Mouse (Mus musculus): Measurements from ENCODE around the gene Nutm2.
"Not testable (repeated sequence)": the region's sequence is repeated elsewhere in the genome, so short reads cannot be mapped to it uniquely, and the experiment has no call there.

The Nutm2 gene

DNA sequence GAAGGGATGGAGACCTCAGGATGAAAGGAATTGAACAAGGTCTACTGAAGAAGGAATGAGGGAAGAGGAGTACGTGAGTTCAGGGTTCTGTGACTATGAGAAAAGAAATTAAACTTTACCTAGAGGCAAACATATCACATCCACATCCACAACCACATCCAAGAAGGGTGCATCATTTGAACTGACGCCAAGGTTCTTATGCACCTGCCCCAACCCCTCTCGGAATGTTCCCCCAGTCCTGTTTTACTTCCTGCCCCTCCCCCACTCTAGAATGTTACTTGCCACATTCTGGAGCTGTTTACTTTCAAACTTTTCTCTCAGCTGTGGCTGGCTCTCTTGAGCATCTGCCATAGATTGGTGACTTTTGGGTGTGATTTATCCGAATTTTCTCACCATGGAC lies at the start of gene Nutm2:
TSS of gene Nutm2 (plus strand) at position 301 of the 400 bp plus-strand sequence.
- DNase-seq = no peak

DNA sequence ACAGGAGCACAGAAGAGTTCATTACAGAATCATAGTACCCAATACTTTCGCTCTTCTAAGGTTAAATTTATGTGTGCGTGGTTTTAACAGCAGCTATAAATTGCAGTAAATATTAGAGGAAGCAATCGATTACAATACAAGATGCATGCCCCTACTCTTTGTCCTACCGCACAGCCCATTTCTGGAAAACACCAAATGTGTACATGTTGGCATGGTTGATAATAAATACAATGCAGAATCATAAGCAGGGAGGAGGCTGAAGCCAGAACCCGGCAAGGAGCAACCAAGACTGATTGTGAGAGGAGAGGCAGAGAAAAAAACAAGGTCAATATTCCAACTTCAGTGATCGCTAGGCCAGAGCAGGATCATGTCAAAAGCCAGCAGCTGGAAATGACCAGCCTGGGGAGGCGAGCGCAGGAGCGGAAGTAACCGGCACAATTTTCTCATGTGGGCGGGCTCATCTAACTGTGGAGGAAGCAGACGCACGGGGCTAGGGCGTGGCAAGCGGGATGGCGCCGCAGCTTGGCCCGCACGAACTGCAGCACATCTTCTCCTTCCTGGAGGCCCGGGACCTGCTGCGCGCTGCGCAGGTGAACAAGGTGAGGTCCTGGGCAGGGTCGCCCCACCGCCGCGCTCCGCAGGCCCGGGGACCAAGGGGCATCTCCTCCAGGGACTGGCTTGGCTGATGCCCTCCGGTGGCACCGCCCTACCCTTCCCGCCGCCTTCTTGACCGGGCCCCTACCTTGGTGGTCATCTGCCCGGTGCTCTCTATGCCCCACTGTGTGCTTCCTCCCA lies 49.5 kb upstream of the Nutm2 start, which contains the start of gene Fbxw17:
TSS of gene Fbxw17 (plus strand) at position 476 of the 795 bp plus-strand sequence.
- DNase-seq = peak; percentile 75

DNA sequence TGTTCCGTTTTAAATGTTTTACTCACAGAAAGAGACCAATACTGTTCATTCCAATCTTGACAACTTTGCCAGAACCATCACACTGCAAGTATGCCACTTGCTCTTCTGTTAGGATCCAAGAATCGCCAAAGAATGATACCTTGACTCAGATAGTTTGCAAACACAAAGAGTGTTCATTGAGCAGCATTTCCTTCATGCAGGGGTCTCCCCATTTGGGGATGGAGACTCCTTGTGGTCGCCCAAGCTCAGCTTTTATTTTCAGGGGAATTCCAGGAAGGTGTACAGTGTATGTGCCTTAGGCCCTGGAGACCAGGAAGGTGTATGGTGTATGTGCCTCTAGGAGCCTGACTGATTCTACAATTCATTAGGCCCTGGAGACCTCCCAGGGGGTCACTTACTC lies 48.7 kb upstream of the Nutm2 start:
- DNase-seq = no peak

DNA sequence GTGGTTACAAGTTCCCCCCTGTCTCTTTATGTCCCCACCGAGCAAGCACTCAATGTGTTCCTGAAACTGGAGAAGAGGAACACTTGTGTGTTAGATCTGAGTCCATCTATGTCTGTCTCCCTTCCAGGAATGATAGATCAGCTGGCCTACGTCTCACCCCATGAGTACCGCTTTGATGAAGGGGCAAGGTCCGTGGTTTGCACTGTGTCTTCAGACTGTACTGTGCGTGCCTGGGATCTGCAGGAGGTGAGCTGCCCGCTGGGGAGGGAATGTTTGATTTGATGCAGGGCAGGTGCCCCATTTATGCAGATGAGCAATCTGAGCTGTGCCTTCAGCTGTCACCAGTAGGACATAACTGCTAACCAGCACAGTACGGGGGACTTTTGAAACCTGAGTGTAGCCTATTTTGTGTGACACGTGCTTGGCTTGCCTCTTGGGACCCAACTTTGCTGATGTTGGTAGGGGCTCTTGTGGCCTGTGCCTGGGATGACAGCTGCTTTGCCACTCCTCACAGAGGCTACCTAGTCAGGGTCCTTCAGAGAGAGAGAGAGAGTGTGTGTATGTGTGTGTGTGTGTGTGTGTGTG lies 43.4 kb upstream of the Nutm2 start:
- DNase-seq = no peak

DNA sequence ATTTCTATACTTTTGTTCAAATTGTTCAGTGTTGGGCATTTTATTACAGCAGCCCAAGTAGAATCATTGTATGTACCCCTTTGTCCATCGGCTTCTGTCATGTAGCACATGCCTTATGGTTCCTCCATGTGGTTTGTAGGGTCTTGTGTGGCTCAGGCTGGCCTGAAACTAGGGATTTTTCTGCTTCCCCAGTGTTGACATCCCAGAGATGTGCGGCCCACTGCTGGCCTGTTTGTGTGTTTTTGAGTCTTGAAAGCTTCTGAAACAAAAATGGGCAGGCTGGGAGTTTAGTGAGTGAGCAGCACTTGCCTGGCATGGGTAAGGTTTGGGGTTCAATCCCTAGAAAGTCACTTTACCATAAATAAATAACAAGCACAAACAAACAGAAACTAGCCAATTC lies 42.6 kb upstream of the Nutm2 start:
- no peak for DNase-seq

DNA sequence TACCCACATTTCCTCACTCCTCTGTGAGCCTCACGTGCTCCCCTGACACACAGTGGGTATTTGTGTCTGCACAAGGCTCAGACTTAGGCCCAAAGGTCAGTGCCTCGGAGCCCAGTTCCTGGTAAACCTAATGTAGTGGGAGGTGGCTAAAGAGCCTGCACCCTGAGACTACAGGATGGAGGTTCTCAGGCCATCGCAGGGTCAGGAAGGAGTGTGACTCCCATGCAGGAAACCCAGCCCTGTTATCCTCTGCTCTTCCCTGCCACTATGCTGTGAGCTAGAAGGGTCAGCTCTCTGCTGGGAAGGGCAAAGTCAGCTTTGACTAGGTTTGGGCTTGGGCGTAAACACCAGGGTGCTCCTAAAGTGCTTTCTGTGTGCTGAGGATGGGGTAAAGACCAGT lies 40.4 kb upstream of the Nutm2 start:
- no peak for DNase-seq

DNA sequence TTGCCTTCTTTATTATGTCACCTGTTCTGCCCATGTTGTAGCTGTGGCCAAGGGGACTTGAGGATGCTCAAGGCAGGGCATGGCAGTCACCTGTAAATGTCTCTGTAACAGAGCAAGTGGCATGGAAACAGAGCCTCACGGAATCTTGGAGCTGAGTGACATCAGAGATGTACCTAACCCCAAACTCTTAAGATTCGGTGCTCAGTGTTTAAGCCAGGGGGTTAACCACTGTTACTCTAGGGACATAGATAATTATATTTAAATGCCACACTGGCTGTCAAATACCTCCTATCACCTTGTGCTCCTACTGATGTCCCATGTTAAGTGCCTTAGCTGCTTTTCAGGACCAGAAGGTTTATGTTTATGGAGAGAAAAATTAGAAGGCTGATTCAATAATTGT lies 23.3 kb upstream of the Nutm2 start, which contains the start of gene Gm47429:
TSS of gene Gm47429 (minus strand) at position 101 of the 400 bp plus-strand sequence.
- DNase-seq = no peak

DNA sequence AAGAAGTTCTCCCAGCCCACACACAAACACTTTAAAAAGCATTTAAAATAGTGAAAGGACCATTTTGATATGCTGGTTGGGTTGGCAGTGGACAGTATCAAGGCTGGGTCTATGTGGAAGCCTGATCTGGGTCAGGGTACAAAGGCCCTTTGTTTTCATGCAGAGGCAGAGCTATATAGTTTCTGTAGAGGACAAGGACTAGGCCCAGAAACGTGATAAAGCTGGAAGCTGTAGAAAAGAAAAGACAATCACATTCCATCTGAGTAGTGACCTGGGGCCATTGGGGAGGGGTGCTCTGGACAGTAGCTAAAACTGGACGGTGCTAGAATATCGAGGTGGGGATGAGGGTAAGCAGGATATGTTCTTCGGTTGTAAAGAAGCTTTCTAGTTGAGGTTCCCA lies 21.8 kb upstream of the Nutm2 start:
- no peak for DNase-seq

DNA sequence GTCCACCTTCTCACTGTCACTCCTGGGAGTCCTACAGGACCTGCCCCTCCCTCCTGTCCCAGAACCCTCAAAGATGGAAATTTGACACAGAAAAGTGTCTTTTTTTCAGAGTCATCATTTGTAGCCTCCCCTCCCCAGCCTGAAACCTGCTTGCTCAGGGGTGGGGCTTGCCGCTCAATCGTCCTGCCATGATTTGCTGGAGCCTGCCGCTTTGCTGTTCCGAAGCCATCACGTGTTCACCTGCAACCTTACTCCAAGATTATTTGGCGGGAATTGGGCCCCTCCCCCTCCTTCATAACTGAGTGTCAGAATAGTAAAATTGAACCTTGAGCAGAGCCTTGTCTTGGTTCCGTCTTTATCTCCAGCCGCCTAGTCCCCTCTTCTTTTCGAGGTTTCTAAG lies 14.8 kb upstream of the Nutm2 start:
- not testable (repeated sequence) for DNase-seq

DNA sequence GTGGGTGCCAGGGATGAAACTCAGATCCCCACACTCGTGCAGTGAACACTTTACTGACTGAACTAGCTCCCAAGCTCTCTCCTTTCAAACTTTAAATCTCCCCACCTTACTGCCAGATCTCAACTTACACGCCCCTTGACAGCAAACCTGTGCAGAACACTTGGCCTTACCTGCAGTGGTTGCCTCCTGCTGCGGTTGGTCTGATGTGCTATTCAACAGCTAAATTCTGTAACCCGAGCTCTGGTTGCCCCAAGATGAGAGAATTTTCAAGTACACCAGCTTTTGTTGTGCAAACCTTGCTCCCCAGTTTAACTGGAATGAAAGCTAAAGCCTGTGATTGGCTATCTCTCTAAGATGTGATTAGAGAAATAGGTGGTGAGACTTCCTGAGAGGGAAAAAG lies 13.7 kb upstream of the Nutm2 start:
- DNase-seq = no peak

DNA sequence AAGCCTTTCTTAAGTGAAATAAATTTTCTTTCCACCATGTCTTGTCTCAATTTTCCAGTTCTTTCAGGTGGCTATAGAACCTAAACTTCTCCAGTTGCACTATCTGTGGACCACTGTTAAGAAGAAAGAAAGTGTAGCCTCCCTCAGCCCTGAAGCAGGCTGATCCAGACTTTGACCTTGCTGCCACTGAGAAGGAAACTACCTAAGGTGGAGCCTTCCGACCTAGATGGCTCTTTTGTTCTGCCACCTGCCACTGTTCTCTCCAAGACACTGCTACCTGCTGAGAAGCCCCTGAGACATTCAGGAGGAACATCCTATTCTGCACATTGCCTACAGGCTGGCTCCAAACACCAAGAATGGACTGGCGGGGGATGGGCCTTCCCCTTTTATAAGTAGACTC lies 6.7 kb upstream of the Nutm2 start:
- DNase-seq = not testable (repeated sequence)

DNA sequence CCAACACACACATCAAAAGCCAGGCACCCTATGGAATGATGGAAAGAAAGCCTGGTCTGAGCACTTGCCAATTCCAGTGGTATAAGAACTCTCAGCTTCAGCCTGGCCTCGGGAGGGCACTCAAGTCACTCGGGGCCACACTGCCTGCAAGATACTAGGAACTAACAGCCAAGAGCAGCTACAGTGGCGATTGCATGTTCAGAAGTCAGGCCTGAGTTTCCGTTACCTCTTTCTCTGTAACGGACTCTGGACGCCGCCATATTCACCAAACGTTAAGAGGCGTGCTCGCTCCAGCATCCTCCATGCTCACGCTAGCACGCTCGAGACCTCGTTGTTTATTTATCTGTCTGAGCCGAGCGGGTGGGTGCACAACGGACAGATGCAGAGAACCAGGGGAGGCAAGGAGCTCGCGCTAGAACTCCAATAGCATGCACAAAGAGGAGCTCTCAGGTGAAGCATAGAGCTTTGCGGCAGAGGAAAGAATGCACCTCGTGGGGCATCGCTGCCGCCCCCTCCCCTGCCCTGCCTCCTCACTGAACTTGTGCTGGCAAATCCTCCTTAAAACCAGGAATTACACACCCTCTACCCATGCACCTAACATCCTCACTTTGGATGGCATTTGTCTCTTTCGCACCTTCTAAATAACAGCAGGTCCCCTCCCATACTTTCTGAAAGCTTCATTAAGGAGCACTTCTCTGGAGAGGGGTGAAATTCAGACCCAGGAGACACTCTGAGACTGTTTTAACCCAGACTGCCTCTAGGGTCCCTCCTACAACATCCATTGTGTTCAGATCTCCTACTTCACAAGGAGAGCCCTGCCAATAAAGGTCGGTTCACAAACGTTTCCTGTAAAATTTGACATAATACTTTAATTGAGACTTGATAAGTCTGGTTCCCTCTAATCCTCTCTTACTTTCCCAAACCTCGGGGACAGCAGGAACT lies 2.2 kb upstream of the Nutm2 start:
- no peak for DNase-seq

DNA sequence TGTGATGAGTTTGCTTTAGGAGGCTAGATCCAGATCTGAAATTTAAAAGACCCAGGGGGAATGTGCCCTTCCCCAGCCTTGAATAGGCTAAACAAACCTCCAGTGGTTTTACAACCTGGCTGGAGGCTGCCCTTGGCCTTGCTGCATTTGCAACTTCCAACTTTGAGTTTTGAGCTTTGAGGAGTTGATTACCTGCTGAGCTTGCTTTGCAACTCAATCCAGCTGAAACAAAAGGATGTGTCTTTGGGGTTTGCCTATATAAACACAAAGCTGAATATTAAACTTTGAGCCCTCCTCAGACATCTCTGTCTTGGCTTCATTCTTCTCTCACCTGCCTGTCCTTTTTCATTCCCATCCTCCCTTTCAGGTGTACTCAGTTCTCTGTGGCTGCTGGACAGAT lies 21.4 kb downstream of the Nutm2 start:
- not testable (repeated sequence) for DNase-seq

DNA sequence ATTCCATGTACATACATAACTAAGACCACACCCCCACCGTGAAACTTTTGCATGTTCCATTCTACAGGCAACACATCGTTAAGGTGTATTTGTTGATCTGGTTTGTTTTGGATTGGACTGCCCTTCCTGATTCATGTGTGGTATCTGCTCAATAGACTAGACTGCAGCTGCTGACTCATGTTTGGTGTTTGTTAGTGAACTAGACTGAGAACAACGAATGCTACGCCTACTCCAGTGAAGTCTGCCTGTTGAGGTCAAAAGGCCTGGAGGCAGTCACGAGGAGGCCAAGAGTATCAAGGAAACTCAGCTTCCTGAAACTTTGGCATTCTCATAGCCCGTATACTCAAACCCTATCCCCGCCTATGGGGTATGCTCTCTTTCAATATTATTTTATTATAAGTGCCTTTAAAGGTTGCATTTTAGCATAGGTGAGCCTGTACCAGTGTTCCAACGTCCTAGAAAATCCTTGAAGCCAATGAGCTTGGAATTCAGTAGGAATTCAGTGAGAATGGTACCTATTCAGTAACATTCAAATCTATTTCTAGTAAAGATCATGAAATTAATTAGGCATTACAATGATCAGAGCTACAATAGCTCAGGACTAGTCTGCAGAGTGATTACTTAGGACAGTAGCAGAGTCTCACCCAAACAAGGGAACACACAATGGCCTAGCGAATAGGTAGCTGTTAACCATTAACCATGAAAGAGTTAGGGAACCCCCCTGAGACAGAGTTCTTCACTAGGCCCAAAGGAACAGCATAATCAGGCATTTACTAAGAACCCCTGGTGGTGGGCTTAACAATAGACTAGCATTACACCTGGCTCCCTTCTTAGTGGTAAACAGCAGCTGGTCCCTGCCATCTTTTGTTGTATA lies 43.6 kb downstream of the Nutm2 start:
- DNase-seq = not testable (repeated sequence)
